Mouse (Mus musculus): ENCODE data around the gene Nxf1. TPM values are rescaled to one million over a fixed set of nuclear protein-coding genes. Genes with fewer than 3 reads are reported as not detected.
A peak's percentile ranks its signal among the peaks of the same experiment; 100 is the strongest.

Gene Nxf1
- total and polyA plus RNA-seq, 3 experiments, result 122 to 296 (median 231) TPM

DNA sequence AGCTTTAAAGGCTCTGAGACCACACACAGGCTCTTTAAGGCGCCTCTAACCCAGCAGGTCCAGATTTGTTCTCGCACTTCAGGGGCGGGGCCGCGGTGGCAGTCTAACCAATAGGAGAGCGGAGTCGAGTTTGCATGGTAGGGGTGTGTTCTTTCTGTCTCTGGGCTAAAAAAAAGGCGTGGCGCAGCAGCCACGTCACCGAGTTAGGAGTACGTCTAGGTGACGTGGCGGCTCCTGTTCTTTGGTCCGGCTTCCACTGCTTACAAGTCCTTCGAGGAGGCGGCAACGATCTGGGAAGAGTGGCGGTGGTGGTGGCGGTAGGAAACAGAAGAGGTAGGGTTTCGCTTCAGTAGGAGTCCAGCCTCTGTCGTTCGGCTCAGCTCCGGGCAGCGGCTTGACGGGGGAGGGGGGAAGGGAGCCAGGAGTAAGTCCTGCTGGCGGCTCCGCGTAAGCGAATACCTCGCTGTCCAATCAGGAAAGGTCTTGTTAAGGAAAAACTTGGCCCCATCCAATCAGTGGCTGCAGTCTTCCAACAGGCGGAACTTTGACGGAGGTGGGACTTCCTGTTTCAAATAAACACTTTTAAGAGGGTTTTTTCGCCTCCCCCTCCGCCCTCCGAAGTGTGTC lies 15.5 kb upstream of the Nxf1 start, which contains the start of gene Stx5a:
Stx5a (plus strand) TSS at position 171 of the 627 bp plus-strand sequence.
- Histone ChIP-seq H3K4me1 (ENCODE audit: control insufficient read depth in 1 of 2, insufficient read depth in 2 of 2, low read length in 2 of 2) (peaks cover 5 to 7% of the 10 kb centered on the region in 2 experiments), H3K9me3 (replicated peaks; ENCODE audit: insufficient read depth, low read length) (no peaks in the 10 kb centered on the region), H3K27ac (ENCODE audit: control insufficient read depth, low read depth, low read length) (peak within 1 kb of the TSS; percentile 89), H3K36me3 (ENCODE audit: control insufficient read depth in 1 of 2, insufficient read depth in 2 of 2, low read length in 2 of 2) (peaks cover 11 to 21% of the 10 kb centered on the region in 2 experiments), H3K79me2 (ENCODE audit: control insufficient read depth, insufficient read depth, low read length, poor library complexity) (peaks cover 22% of the 10 kb centered on the region), H3K27me3 (ENCODE audit: control insufficient read depth in 1 of 2, insufficient read depth in 2 of 2, low read length in 2 of 2) (no peaks in the 10 kb centered on the region), H3K9ac (ENCODE audit: control insufficient read depth, low read depth, low read length, poor library complexity, severe bottlenecking) (peak within 1 kb of the TSS; percentile 84), H3K4me3 (ENCODE audit: control insufficient read depth in 1 of 2, insufficient read depth in 1 of 2, low read depth in 2 of 2, low read length in 2 of 2) (peak within 1 kb of the TSS; percentile 82 to 87)
- DNase-seq (ENCODE audit: low read depth, low spot score), result peak; percentile 99
- no peak for TF ChIP-seq E2F4 (IDR thresholded peaks at IDR 0.05; ENCODE audit: borderline replicate concordance, low read depth, low read length)
- TF ChIP-seq GATA1 (IDR thresholded peaks at IDR 0.05; ENCODE audit: low read depth, low read length), result no peak
- TF ChIP-seq NRF1 (IDR thresholded peaks at IDR 0.05; ENCODE audit: insufficient read depth, low read depth, low read length, poor library complexity, severe bottlenecking), result 0 out of 2 replicates have a peak, but pooled peaks have one; percentile 17
- TF ChIP-seq SIN3A (IDR thresholded peaks at IDR 0.05; ENCODE audit: low read length), result peak; percentile 87
- TF ChIP-seq GABPA (IDR thresholded peaks at IDR 0.05; ENCODE audit: low read depth, low read length), result no peak
- TF ChIP-seq ETS1 (IDR thresholded peaks at IDR 0.05; ENCODE audit: low read depth, low read length), result peak; percentile 25; the same call in 1 of the 2 replicates
- peak; percentile 65 for TF ChIP-seq MXI1 (IDR thresholded peaks at IDR 0.05; ENCODE audit: low read depth, low read length)
- TF ChIP-seq MAZ (IDR thresholded peaks at IDR 0.05; ENCODE audit: low read depth, low read length), result peak; percentile 47
- TF ChIP-seq TAL1 (IDR thresholded peaks at IDR 0.05; ENCODE audit: low read length), result no peak
- TF ChIP-seq KAT2A (conservative IDR thresholded peaks at IDR 0.05; ENCODE audit: low read depth, low read length), result peak; percentile 62
- 0 out of 2 replicates have a peak, but pooled peaks have one; percentile 50 for TF ChIP-seq MAX (IDR thresholded peaks at IDR 0.05; ENCODE audit: low read length)
- no peak for TF ChIP-seq TCF12 (IDR thresholded peaks at IDR 0.05; ENCODE audit: low read depth, low read length)
- no peak for TF ChIP-seq MEF2A (IDR thresholded peaks at IDR 0.05; ENCODE audit: extremely low read depth, insufficient replicate concordance, low read depth, low read length, poor library complexity, severe bottlenecking)
- TF ChIP-seq ZC3H11A (IDR thresholded peaks at IDR 0.05; ENCODE audit: low read depth, low read length), result no peak
- no peak for TF ChIP-seq USF1 (IDR thresholded peaks at IDR 0.05; ENCODE audit: low read depth, low read length)
- TF ChIP-seq ELF1 (IDR thresholded peaks at IDR 0.05; ENCODE audit: low read depth, low read length), result peak; percentile 88
- TF ChIP-seq RAD21 (IDR thresholded peaks at IDR 0.05; ENCODE audit: low read depth, low read length), result no peak
- no peak for TF ChIP-seq MAFK (IDR thresholded peaks at IDR 0.05; ENCODE audit: borderline replicate concordance, low read depth, low read length)
- TF ChIP-seq ZNF384 (IDR thresholded peaks at IDR 0.05; ENCODE audit: low read depth, low read length), result 0 out of 2 replicates have a peak, but pooled peaks have one; percentile 24
- no peak for TF ChIP-seq JUND (IDR thresholded peaks at IDR 0.05; ENCODE audit: low read depth, low read length)
- peak; percentile 87 for TF ChIP-seq CHD2 (IDR thresholded peaks at IDR 0.05; ENCODE audit: low read length)
- TF ChIP-seq UBTF (IDR thresholded peaks at IDR 0.05; ENCODE audit: borderline replicate concordance, insufficient read depth, low read depth, low read length), result no peak
- no peak for TF ChIP-seq CHD1 (IDR thresholded peaks at IDR 0.05; ENCODE audit: low read depth, low read length)
- TF ChIP-seq ZKSCAN1 (IDR thresholded peaks at IDR 0.05; ENCODE audit: low read depth, low read length), result no peak
- no peak for TF ChIP-seq BHLHE40 (IDR thresholded peaks at IDR 0.05; ENCODE audit: borderline replicate concordance, low read depth, low read length)
- no peak for TF ChIP-seq CTCF (IDR thresholded peaks at IDR 0.05 in 2 of 3, conservative IDR thresholded peaks at IDR 0.05 in 1 of 3; ENCODE audit: control insufficient read depth in 1 of 3, insufficient read depth in 1 of 3, low read depth in 2 of 3, low read length in 3 of 3, poor library complexity in 1 of 3, severe bottlenecking in 1 of 3)
- TF ChIP-seq TBP (IDR thresholded peaks at IDR 0.05; ENCODE audit: low read depth, low read length), result peak; percentile 65; the same call in 1 of the 2 replicates
- TF ChIP-seq NELFE (IDR thresholded peaks at IDR 0.05; ENCODE audit: low read depth, low read length), result no peak; the same call in 1 of the 2 replicates
- TF ChIP-seq POLR2AphosphoS5 (IDR thresholded peaks at IDR 0.05; ENCODE audit: borderline replicate concordance, low read depth, low read length), result no peak
- TF ChIP-seq SMC3 (IDR thresholded peaks at IDR 0.05; ENCODE audit: low read depth, low read length), result no peak
- TF ChIP-seq EP300 (IDR thresholded peaks at IDR 0.05; ENCODE audit: low read depth in 1 of 2, low read length in 2 of 2), result no peak; a peak in 1 of 4 replicates
- peak; percentile 52; the same call in 1 of the 2 replicates for TF ChIP-seq MYC (IDR thresholded peaks at IDR 0.05; ENCODE audit: low read depth, low read length)
- TF ChIP-seq ZMIZ1 (IDR thresholded peaks at IDR 0.05; ENCODE audit: low read depth, low read length), result no peak; the same call in 1 of the 2 replicates
- TF ChIP-seq RCOR1 (IDR thresholded peaks at IDR 0.05; ENCODE audit: low read depth, low read length), result peak; percentile 34; the same call in 1 of the 2 replicates
- TF ChIP-seq USF2 (IDR thresholded peaks at IDR 0.05; ENCODE audit: borderline replicate concordance in 1 of 2, insufficient read depth in 1 of 2, low read depth in 1 of 2, low read length in 2 of 2), result no peak
- peak; percentile 97 for TF ChIP-seq POLR2AphosphoS2 (IDR thresholded peaks at IDR 0.05; ENCODE audit: low read length)

Measured in MEL (cell line).